Mouse (Mus musculus): ENCODE data around the gene Schip1. TPM values are rescaled to one million over a fixed set of nuclear protein-coding genes. Genes with fewer than 3 reads are reported as not detected.

The Schip1 gene
- polyA plus RNA-seq, 1 experiment from 2014 or later = 152 TPM

GRCm38 (mm10) chr3:68239887-68240286, 175.3 kb downstream of the Schip1 start:
- no peak overlapping the region for H3K27ac ChIP-seq (replicated peaks; ENCODE audit: low read depth, low read length)
- no peak for DNase-seq
- H3K4me3 ChIP-seq (replicated peaks; ENCODE audit: low read depth, low read length) = no peak overlapping the region
- no peaks in the 10 kb centered on the region for H3K9me3 ChIP-seq (ENCODE audit: control insufficient read depth, low read length)
- H3K27me3 ChIP-seq (ENCODE audit: control insufficient read depth, insufficient read depth, low read length) = no peaks in the 10 kb centered on the region
- no peak for ATAC-seq (ENCODE audit: low FRiP score, low TSS enrichment)
- H3K36me3 ChIP-seq (ENCODE audit: control insufficient read depth, insufficient read depth, low read length) = no peaks in the 10 kb centered on the region
- 94% methylated on average over 2 of the region's 2 CpGs for WGBS
- no peak overlapping the region for H3K9ac ChIP-seq (replicated peaks; ENCODE audit: low read length)
- H3K4me1 ChIP-seq (ENCODE audit: control insufficient read depth, insufficient read depth, low read length) = no peaks in the 10 kb centered on the region
- H3K4me2 ChIP-seq (ENCODE audit: low read length) = no peak overlapping the region

- Histone ChIP-seq H3K4me3 (replicated peaks; ENCODE audit: low read depth, low read length) (no peak overlapping the region), H3K4me2 (ENCODE audit: low read length) (no peak overlapping the region), H3K4me1 (ENCODE audit: control insufficient read depth, insufficient read depth, low read length) (no peaks in the 10 kb centered on the region), H3K36me3 (ENCODE audit: control insufficient read depth, insufficient read depth, low read length) (no peaks in the 10 kb centered on the region), H3K27ac (replicated peaks; ENCODE audit: low read depth, low read length) (no peak overlapping the region), H3K27me3 (ENCODE audit: control insufficient read depth, insufficient read depth, low read length) (no peaks in the 10 kb centered on the region), H3K9ac (replicated peaks; ENCODE audit: low read length) (no peak overlapping the region), H3K9me3 (ENCODE audit: control insufficient read depth, low read length) (no peaks in the 10 kb centered on the region)
- DNase-seq = no peak
- no peak for ATAC-seq (ENCODE audit: low FRiP score, low TSS enrichment)
- 70% methylated on average over 3 of the region's 3 CpGs for WGBS
Observed at GRCm38 (mm10) chr3:68243239-68243638, 178.6 kb downstream of the Schip1 start.

GRCm38 (mm10) chr3:68246154-68246553, 181.6 kb downstream of the Schip1 start:
- no peak for DNase-seq
- no peaks in the 10 kb centered on the region for H3K4me1 ChIP-seq (ENCODE audit: control insufficient read depth, insufficient read depth, low read length)

GRCm38 (mm10) chr3:68250589-68250988, 186.0 kb downstream of the Schip1 start:
- Histone ChIP-seq H3K4me3 (replicated peaks; ENCODE audit: low read depth, low read length) (no peak overlapping the region), H3K9ac (replicated peaks; ENCODE audit: low read length) (no peak overlapping the region), H3K4me1 (ENCODE audit: control insufficient read depth, insufficient read depth, low read length) (no peaks in the 10 kb centered on the region), H3K27ac (replicated peaks; ENCODE audit: low read depth, low read length) (no peak overlapping the region), H3K4me2 (ENCODE audit: low read length) (no peak overlapping the region), H3K9me3 (ENCODE audit: control insufficient read depth, low read length) (no peaks in the 10 kb centered on the region), H3K27me3 (ENCODE audit: control insufficient read depth, insufficient read depth, low read length) (no peaks in the 10 kb centered on the region), H3K36me3 (ENCODE audit: control insufficient read depth, insufficient read depth, low read length) (no peaks in the 10 kb centered on the region)
- 77% methylated on average over 2 of the region's 2 CpGs for whole genome bisulfite sequencing
- DNase-seq (no peak), ATAC-seq (ENCODE audit: low FRiP score, low TSS enrichment) (no peak)

More at GRCm38 (mm10) chr3:68246154-68246553, 181.6 kb downstream of the Schip1 start:
- Histone ChIP-seq H3K27me3 (ENCODE audit: control insufficient read depth, insufficient read depth, low read length) (no peaks in the 10 kb centered on the region), H3K9ac (replicated peaks; ENCODE audit: low read length) (no peak overlapping the region), H3K36me3 (ENCODE audit: control insufficient read depth, insufficient read depth, low read length) (no peaks in the 10 kb centered on the region), H3K27ac (replicated peaks; ENCODE audit: low read depth, low read length) (no peak overlapping the region), H3K4me3 (replicated peaks; ENCODE audit: low read depth, low read length) (no peak overlapping the region), H3K4me2 (ENCODE audit: low read length) (no peak overlapping the region), H3K9me3 (ENCODE audit: control insufficient read depth, low read length) (no peaks in the 10 kb centered on the region)
- WGBS = 76% methylated on average over 4 of the region's 4 CpGs
- ATAC-seq (ENCODE audit: low FRiP score, low TSS enrichment) = no peak

GRCm38 (mm10) chr3:68252335-68252734, 187.7 kb downstream of the Schip1 start:
- Histone ChIP-seq H3K4me2 (ENCODE audit: low read length) (no peak overlapping the region), H3K4me3 (replicated peaks; ENCODE audit: low read depth, low read length) (no peak overlapping the region), H3K27me3 (ENCODE audit: control insufficient read depth, insufficient read depth, low read length) (no peaks in the 10 kb centered on the region), H3K4me1 (ENCODE audit: control insufficient read depth, insufficient read depth, low read length) (no peaks in the 10 kb centered on the region), H3K27ac (replicated peaks; ENCODE audit: low read depth, low read length) (no peak overlapping the region), H3K36me3 (ENCODE audit: control insufficient read depth, insufficient read depth, low read length) (no peaks in the 10 kb centered on the region), H3K9ac (replicated peaks; ENCODE audit: low read length) (no peak overlapping the region), H3K9me3 (ENCODE audit: control insufficient read depth, low read length) (no peaks in the 10 kb centered on the region)
- DNase-seq (no peak), ATAC-seq (ENCODE audit: low FRiP score, low TSS enrichment) (no peak)
- WGBS = 36% methylated on average over 1 of the region's 1 CpGs

GRCm38 (mm10) chr3:68262304-68262703, 197.7 kb downstream of the Schip1 start:
- ATAC-seq (ENCODE audit: low FRiP score, low TSS enrichment) (no peak), DNase-seq (no peak)
- Histone ChIP-seq H3K9ac (replicated peaks; ENCODE audit: low read length) (no peak overlapping the region), H3K4me3 (replicated peaks; ENCODE audit: low read depth, low read length) (no peak overlapping the region), H3K4me2 (ENCODE audit: low read length) (no peak overlapping the region), H3K9me3 (ENCODE audit: control insufficient read depth, low read length) (no peaks in the 10 kb centered on the region), H3K27ac (replicated peaks; ENCODE audit: low read depth, low read length) (no peak overlapping the region), H3K27me3 (ENCODE audit: control insufficient read depth, insufficient read depth, low read length) (no peaks in the 10 kb centered on the region), H3K4me1 (ENCODE audit: control insufficient read depth, insufficient read depth, low read length) (no peaks in the 10 kb centered on the region), H3K36me3 (ENCODE audit: control insufficient read depth, insufficient read depth, low read length) (no peaks in the 10 kb centered on the region)
- 83% methylated on average over 6 of the region's 6 CpGs for WGBS

GRCm38 (mm10) chr3:68267905-68268304, 203.3 kb downstream of the Schip1 start:
- no peak for ATAC-seq (ENCODE audit: low FRiP score, low TSS enrichment)

GRCm38 (mm10) chr3:68269251-68269650, 204.6 kb downstream of the Schip1 start:
- Histone ChIP-seq H3K36me3 (ENCODE audit: control insufficient read depth, insufficient read depth, low read length) (no peaks in the 10 kb centered on the region), H3K27ac (replicated peaks; ENCODE audit: low read depth, low read length) (no peak overlapping the region)
- ATAC-seq (ENCODE audit: low FRiP score, low TSS enrichment) = no peak

More at GRCm38 (mm10) chr3:68267905-68268304, 203.3 kb downstream of the Schip1 start:
- Histone ChIP-seq H3K27me3 (ENCODE audit: control insufficient read depth, insufficient read depth, low read length) (no peaks in the 10 kb centered on the region), H3K4me3 (replicated peaks; ENCODE audit: low read depth, low read length) (no peak overlapping the region), H3K4me2 (ENCODE audit: low read length) (no peak overlapping the region), H3K9ac (replicated peaks; ENCODE audit: low read length) (no peak overlapping the region), H3K36me3 (ENCODE audit: control insufficient read depth, insufficient read depth, low read length) (no peaks in the 10 kb centered on the region), H3K4me1 (ENCODE audit: control insufficient read depth, insufficient read depth, low read length) (no peaks in the 10 kb centered on the region), H3K9me3 (ENCODE audit: control insufficient read depth, low read length) (no peaks in the 10 kb centered on the region), H3K27ac (replicated peaks; ENCODE audit: low read depth, low read length) (no peak overlapping the region)
- no peak for DNase-seq
- WGBS = 88% methylated on average over 4 of the region's 4 CpGs

GRCm38 (mm10) chr3:68270246-68270645, 205.6 kb downstream of the Schip1 start:
- H3K36me3 ChIP-seq (ENCODE audit: control insufficient read depth, insufficient read depth, low read length) = no peaks in the 10 kb centered on the region
- no peak overlapping the region for H3K4me3 ChIP-seq (replicated peaks; ENCODE audit: low read depth, low read length)
- DNase-seq (no peak), ATAC-seq (ENCODE audit: low FRiP score, low TSS enrichment) (no peak)
- H3K27me3 ChIP-seq (ENCODE audit: control insufficient read depth, insufficient read depth, low read length) = no peaks in the 10 kb centered on the region
- H3K9ac ChIP-seq (replicated peaks; ENCODE audit: low read length) = no peak overlapping the region
- no peaks in the 10 kb centered on the region for H3K9me3 ChIP-seq (ENCODE audit: control insufficient read depth, low read length)
- H3K4me1 ChIP-seq (ENCODE audit: control insufficient read depth, insufficient read depth, low read length) = no peaks in the 10 kb centered on the region
- WGBS = 79% methylated on average over 6 of the region's 6 CpGs
- H3K27ac ChIP-seq (replicated peaks; ENCODE audit: low read depth, low read length) = no peak overlapping the region; the same call in 1 of the 2 replicates
- H3K4me2 ChIP-seq (ENCODE audit: low read length) = no peak overlapping the region

More at GRCm38 (mm10) chr3:68269251-68269650, 204.6 kb downstream of the Schip1 start:
- no peak overlapping the region for H3K4me2 ChIP-seq (ENCODE audit: low read length)
- H3K9me3 ChIP-seq (ENCODE audit: control insufficient read depth, low read length) = no peaks in the 10 kb centered on the region
- no peaks in the 10 kb centered on the region for H3K27me3 ChIP-seq (ENCODE audit: control insufficient read depth, insufficient read depth, low read length)
- no peak for DNase-seq
- no peaks in the 10 kb centered on the region for H3K4me1 ChIP-seq (ENCODE audit: control insufficient read depth, insufficient read depth, low read length)
- WGBS = 89% methylated on average over 4 of the region's 4 CpGs
- H3K9ac ChIP-seq (replicated peaks; ENCODE audit: low read length) = no peak overlapping the region
- no peak overlapping the region for H3K4me3 ChIP-seq (replicated peaks; ENCODE audit: low read depth, low read length)
